Mouse (Mus musculus): ENCODE results near the gene Gm33543.

GRCm38 (mm10) chr10:95790771-95791426, 51.8 kb downstream of the Gm33543 start:
- TF ChIP-seq CTCF (conservative IDR thresholded peaks at IDR 0.05 in 1 of 2, IDR thresholded peaks at IDR 0.05 in 1 of 2; ENCODE audit: low read depth in 2 of 2, low read length in 2 of 2) = no peak
- TF ChIP-seq ZC3H11A (IDR thresholded peaks at IDR 0.05; ENCODE audit: low read depth, low read length) = no peak
- TF ChIP-seq MAFK (IDR thresholded peaks at IDR 0.05; ENCODE audit: insufficient replicate concordance, low read length) = no peak
- TF ChIP-seq RAD21 (IDR thresholded peaks at IDR 0.05; ENCODE audit: low read depth, low read length) = no peak
- no peak for TF ChIP-seq MXI1 (IDR thresholded peaks at IDR 0.05; ENCODE audit: low read depth, low read length)
- no peak for TF ChIP-seq MAZ (IDR thresholded peaks at IDR 0.05; ENCODE audit: low read depth, low read length)
- TF ChIP-seq RCOR1 (conservative IDR thresholded peaks at IDR 0.05; ENCODE audit: low read depth, low read length) = no peak
- no peak for TF ChIP-seq MAX (IDR thresholded peaks at IDR 0.05; ENCODE audit: low read length)
- no peak for TF ChIP-seq TCF12 (IDR thresholded peaks at IDR 0.05; ENCODE audit: low read depth, low read length)
- TF ChIP-seq POLR2A (IDR thresholded peaks at IDR 0.05; ENCODE audit: low read depth, low read length) = no peak
- TF ChIP-seq CHD2 (IDR thresholded peaks at IDR 0.05; ENCODE audit: low read length) = no peak
- TF ChIP-seq CHD1 (IDR thresholded peaks at IDR 0.05; ENCODE audit: low read depth, low read length) = no peak
- no peak for TF ChIP-seq MYC (IDR thresholded peaks at IDR 0.05; ENCODE audit: low read depth, low read length)

Data from CH12.LX (cell line).